Mouse (Mus musculus): ENCODE results near the gene Tcte3. TPM values are rescaled to one million over a fixed set of nuclear protein-coding genes. Genes with fewer than 3 reads are reported as not detected.
"Not testable (repeated sequence)": the region's sequence is repeated elsewhere in the genome, so short reads cannot be mapped to it uniquely, and the experiment has no call there.

The Tcte3 gene
- polyA plus RNA-seq (2012; ENCODE audit: insufficient read depth, low replicate concordance) = 3.2 and 3.3 TPM in 2 replicates

DNA sequence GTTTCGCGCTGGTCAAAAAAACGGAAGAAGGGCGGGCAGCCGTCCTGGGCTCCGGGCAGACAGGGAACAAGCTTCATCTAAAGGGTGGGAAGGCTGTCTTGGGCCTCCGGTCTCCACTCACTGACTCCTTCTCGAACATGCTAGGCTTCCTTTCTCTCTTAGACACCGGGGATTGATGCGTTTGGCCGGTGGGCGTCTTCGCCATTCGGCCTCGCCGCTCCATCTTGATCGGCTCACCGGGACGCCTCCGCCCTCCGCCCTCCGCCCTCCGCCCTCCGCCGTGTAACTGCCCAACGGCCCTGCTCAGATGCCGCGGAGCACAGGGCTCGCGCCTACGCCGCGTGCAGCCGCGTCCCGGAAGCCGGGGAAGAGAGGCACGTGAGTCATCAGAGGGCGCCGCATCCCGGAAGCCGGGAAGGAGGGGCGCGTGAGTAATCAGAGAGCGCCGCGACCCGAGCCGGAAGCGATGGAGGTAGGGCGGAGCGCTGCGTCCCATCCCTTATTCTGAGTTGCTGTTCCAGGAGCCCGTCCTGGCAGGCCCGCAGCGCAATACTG lies at the start of gene Tcte3, which contains the start of the genes Ermard and Gm3448:
Gene Tcte3, minus strand, starts transcription at position 314 of the 555 bp plus-strand sequence.
Gene Ermard, plus strand, starts transcription at position 34 of the 555 bp plus-strand sequence.
Gene Gm3448, minus strand, starts transcription at position 363 of the 555 bp plus-strand sequence.
- H3K4me3 ChIP-seq (replicated peaks); H3K9me3 ChIP-seq; H3K27me3 ChIP-seq (replicated peaks); H3K36me3 ChIP-seq (replicated peaks; ENCODE audit: low read length); H3K4me1 ChIP-seq: not testable (repeated sequence)

GRCm38 (mm10) chr17:15088591-15089001 lies 47.3 kb upstream of the Tcte3 start:
- Histone ChIP-seq H3K36me3 (replicated peaks; ENCODE audit: low read length) (no peaks in the 10 kb centered on the region), H3K4me3 (replicated peaks) (no peak overlapping the region)

DNA sequence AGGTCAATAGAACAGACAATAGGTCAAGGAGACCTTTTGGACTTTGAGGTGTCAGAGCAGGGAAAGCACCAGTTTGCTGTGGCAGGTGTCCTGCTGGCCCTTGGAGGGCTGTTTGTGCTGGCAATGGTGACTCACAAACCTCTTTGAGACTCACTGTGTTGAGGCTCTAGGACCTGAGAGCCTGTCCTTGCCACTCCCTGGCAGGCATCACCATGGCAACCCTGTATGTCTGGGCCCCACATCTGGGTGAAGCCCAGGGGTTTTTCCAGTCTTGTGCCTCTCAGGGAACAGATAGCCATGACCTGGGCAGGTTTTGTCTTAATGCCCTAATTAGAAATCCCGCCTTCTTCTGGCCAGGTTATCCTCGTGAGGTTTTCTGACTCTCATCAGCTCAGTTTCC lies 46.9 kb upstream of the Tcte3 start:
- Histone ChIP-seq H3K4me3 (replicated peaks) (no peak overlapping the region), H3K4me1 (peaks cover 41% of the 10 kb centered on the region)
- TF ChIP-seq FLI1 (IDR thresholded peaks at IDR 0.05; ENCODE audit: low read length) = no peak

More at GRCm38 (mm10) chr17:15088591-15089001, 47.3 kb upstream of the Tcte3 start:
- Histone ChIP-seq H3K4me1 (peaks cover 37% of the 10 kb centered on the region), H3K27me3 (replicated peaks) (peaks cover 26% of the 10 kb centered on the region), H3K9me3 (no peaks in the 10 kb centered on the region)
- TF ChIP-seq GATA1 (IDR thresholded peaks at IDR 0.05; ENCODE audit: borderline replicate concordance, low read length) = no peak
- TF ChIP-seq FLI1 (IDR thresholded peaks at IDR 0.05; ENCODE audit: low read length) = no peak

GRCm38 (mm10) chr17:15085006-15085405 lies 43.7 kb upstream of the Tcte3 start:
- no peaks in the 10 kb centered on the region for H3K36me3 ChIP-seq (replicated peaks; ENCODE audit: low read length)
- H3K4me1 ChIP-seq = peaks cover 44% of the 10 kb centered on the region
- H3K4me3 ChIP-seq (replicated peaks) = no peak overlapping the region

More for the DNA sequence above, 46.9 kb upstream of the Tcte3 start:
- no peaks in the 10 kb centered on the region for H3K9me3 ChIP-seq
- peaks cover 26% of the 10 kb centered on the region for H3K27me3 ChIP-seq (replicated peaks)
- no peaks in the 10 kb centered on the region for H3K36me3 ChIP-seq (replicated peaks; ENCODE audit: low read length)

GRCm38 (mm10) chr17:15084226-15084848 lies 43.0 kb upstream of the Tcte3 start:
- Histone ChIP-seq H3K4me3 (replicated peaks) (peak overlapping the region; percentile 71), H3K4me1 (peaks cover 44% of the 10 kb centered on the region), H3K27me3 (replicated peaks) (peaks cover 45% of the 10 kb centered on the region), H3K36me3 (replicated peaks; ENCODE audit: low read length) (no peaks in the 10 kb centered on the region), H3K9me3 (no peaks in the 10 kb centered on the region)
- TF ChIP-seq GATA1 (IDR thresholded peaks at IDR 0.05; ENCODE audit: borderline replicate concordance, low read length) (no peak), FLI1 (IDR thresholded peaks at IDR 0.05; ENCODE audit: low read length) (no peak)

More at GRCm38 (mm10) chr17:15085006-15085405, 43.7 kb upstream of the Tcte3 start:
- Histone ChIP-seq H3K27me3 (replicated peaks) (peaks cover 44% of the 10 kb centered on the region), H3K9me3 (no peaks in the 10 kb centered on the region)
- TF ChIP-seq FLI1 (IDR thresholded peaks at IDR 0.05; ENCODE audit: low read length) = no peak
- TF ChIP-seq GATA1 (IDR thresholded peaks at IDR 0.05; ENCODE audit: borderline replicate concordance, low read length) = no peak

DNA sequence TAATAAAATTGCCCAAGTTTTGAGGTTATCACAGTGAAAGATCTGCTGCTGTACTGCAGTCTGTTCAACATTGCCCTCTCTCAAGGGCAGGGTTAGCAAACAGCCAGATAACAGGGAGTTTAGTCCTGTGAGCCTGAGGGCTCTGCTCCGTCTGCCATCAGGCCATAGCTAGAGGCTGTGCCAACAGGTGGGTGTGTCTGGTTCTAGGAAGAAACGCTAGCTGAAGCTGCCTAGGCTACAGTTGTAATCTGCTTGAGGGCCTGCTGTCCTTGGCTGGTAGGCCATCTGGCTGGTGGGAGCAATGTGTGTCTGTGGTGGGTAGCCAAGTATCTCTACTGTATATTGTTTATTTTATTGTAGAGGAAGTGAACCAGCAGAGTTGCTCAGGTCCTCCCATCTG lies 36.2 kb upstream of the Tcte3 start:
- Histone ChIP-seq H3K9me3 (no peaks in the 10 kb centered on the region), H3K36me3 (replicated peaks; ENCODE audit: low read length) (peaks cover 9% of the 10 kb centered on the region), H3K4me1 (peaks cover 9% of the 10 kb centered on the region), H3K27me3 (replicated peaks) (peaks cover 51% of the 10 kb centered on the region), H3K4me3 (replicated peaks) (no peak overlapping the region)
- TF ChIP-seq GATA1 (IDR thresholded peaks at IDR 0.05; ENCODE audit: borderline replicate concordance, low read length) (no peak), FLI1 (IDR thresholded peaks at IDR 0.05; ENCODE audit: low read length) (no peak)

- peaks cover 35% of the 10 kb centered on the region for H3K27me3 ChIP-seq (replicated peaks)
- H3K36me3 ChIP-seq (replicated peaks; ENCODE audit: low read length) = peaks cover 16% of the 10 kb centered on the region
- TF ChIP-seq FLI1 (IDR thresholded peaks at IDR 0.05; ENCODE audit: low read length) (no peak), GATA1 (IDR thresholded peaks at IDR 0.05; ENCODE audit: borderline replicate concordance, low read length) (no peak)
- no peak overlapping the region for H3K4me3 ChIP-seq (replicated peaks)
- peaks cover 9% of the 10 kb centered on the region for H3K4me1 ChIP-seq
- no peaks in the 10 kb centered on the region for H3K9me3 ChIP-seq
These were observed 33.7 kb upstream of the Tcte3 start for GRCm38 (mm10) chr17:15075033-15075432.

DNA sequence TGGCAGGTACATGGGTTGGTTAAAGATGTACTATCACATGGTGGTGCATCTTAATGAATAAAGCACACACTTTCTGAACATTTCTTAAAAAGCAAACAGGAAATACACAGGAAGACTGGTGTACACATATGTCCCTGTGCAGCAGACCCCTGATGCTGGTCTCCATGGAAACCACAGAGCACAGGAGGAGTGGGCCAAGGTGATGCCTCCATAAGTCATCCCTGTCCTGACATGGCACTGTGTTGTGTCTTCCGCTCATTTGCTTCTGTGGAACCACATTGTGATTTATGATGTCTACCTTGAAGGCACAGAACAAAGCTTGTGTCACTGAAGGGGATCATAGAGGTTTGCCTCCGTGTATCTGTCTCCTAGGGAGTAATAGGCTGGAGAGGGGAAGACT lies 30.9 kb upstream of the Tcte3 start:
- Histone ChIP-seq H3K4me3 (replicated peaks) (no peak overlapping the region), H3K27me3 (replicated peaks) (peaks cover 20% of the 10 kb centered on the region), H3K4me1 (peaks cover 28% of the 10 kb centered on the region), H3K9me3 (no peaks in the 10 kb centered on the region), H3K36me3 (replicated peaks; ENCODE audit: low read length) (peaks cover 32% of the 10 kb centered on the region)
- TF ChIP-seq FLI1 (IDR thresholded peaks at IDR 0.05; ENCODE audit: low read length) (no peak), GATA1 (IDR thresholded peaks at IDR 0.05; ENCODE audit: borderline replicate concordance, low read length) (no peak)

DNA sequence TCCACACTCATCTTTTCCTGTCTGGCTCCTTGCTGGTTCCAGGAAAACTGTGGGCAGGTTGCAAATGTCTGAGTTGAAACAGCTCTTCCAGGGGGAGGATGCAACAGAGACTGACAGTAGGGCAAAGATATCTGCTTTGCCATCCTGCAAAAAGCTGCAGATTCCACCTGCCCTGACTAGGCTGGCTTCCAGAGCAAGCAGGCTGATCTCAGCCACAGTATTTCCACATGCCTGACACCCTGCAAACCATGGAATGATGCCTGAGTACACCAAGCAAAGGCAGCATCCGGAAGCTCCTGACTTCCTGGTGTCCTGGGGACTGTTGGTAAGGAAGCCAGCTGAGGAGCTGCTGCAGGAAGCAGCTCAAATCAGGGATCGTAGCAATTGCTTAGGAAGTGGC lies 27.8 kb upstream of the Tcte3 start:
- H3K27me3 ChIP-seq (replicated peaks) = peaks cover 4% of the 10 kb centered on the region
- H3K36me3 ChIP-seq (replicated peaks; ENCODE audit: low read length) = peaks cover 50% of the 10 kb centered on the region
- no peak for TF ChIP-seq GATA1 (IDR thresholded peaks at IDR 0.05; ENCODE audit: borderline replicate concordance, low read length)
- TF ChIP-seq FLI1 (IDR thresholded peaks at IDR 0.05; ENCODE audit: low read length) = no peak
- no peak overlapping the region for H3K4me3 ChIP-seq (replicated peaks)
- peaks cover 48% of the 10 kb centered on the region for H3K4me1 ChIP-seq
- no peaks in the 10 kb centered on the region for H3K9me3 ChIP-seq

DNA sequence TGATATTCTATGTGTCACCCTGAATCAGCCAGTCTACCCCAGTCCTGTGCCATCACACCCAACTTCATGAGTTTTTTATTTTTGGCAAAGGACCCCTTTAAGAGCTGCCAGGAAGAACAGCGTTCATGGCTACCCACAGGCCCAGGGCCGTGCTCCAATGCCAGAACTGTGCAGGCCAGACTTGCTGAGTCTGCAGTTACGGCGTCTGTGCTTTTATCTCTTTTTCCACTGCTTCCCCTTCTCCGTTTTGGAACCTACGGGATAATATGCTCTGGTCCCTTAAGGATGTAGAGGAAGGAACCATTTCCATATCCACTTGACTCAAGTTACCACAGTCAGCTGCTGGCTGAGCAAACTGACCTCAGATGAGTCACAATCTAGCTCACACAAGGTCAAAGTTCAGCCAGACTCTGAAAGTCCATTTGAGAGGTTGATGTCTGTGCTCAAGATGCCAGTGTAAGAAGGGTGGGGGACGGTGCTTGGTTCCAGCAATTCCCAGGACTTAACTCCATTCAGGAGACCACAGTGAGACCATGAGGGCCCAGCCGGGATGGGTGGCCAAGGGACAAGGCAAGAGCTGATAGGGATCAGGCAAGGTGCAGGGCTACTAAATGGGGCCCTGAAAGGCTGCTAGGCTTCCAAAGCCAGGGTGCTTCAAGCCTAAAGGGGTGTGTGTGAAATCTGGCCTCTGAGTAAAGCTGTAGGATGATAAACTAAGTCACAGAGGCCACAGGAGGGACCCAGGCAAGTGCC lies 26.9 kb upstream of the Tcte3 start:
- Histone ChIP-seq H3K9me3 (no peaks in the 10 kb centered on the region), H3K4me1 (peaks cover 43% of the 10 kb centered on the region), H3K4me3 (replicated peaks) (no peak overlapping the region), H3K36me3 (replicated peaks; ENCODE audit: low read length) (peaks cover 60% of the 10 kb centered on the region), H3K27me3 (replicated peaks) (peaks cover 2% of the 10 kb centered on the region)
- TF ChIP-seq FLI1 (IDR thresholded peaks at IDR 0.05; ENCODE audit: low read length) = no peak
- no peak for TF ChIP-seq GATA1 (IDR thresholded peaks at IDR 0.05; ENCODE audit: borderline replicate concordance, low read length)
